15 mouse cellular contexts compared by ENCODE assay signal in genomic region chr8:125959363-125959771, GRCm38 (mm10). TPM values are rescaled to one million over a fixed set of nuclear protein-coding genes. Genes with fewer than 3 reads are reported as not detected.
DNase-seq lines count a peak whose midpoint lies in the region; TF ChIP-seq lines count a peak whose summit lies in the region.
"Had no signal": no experiment of that assay in that cellular context is flagged by ENCODE, and none has a peak within 500 bp of the region (broad histone marks: within the 10 kb centered on the region; RNA-seq: fewer than 3 reads in every experiment).

No protein-coding gene starts in this region.

- TF ChIP-seq CTCF in lung, adult 2 months (IDR thresholded peaks at IDR 0.05; ENCODE audit: insufficient read depth, low read length): no peak

- no peaks in the 10 kb centered on the region for H3K4me1 ChIP-seq in lung, adult 2 months (ENCODE audit: control insufficient read depth, insufficient read depth, low read length)

- no peak for TF ChIP-seq POLR2A in lung, adult 2 months (IDR thresholded peaks at IDR 0.05; ENCODE audit: borderline replicate concordance, extremely low read depth, low read depth, low read length)

- intact Hi-C loops in left cerebral cortex, postnatal 4 days (cut with DNase I): loop anchor here (5.0 to 10.0 kb wide), 4 partner anchors 123 to 515 kb away; partner anchors contain the start of genes Coa6 and Tarbp1

- DNase-seq in cerebellum, adult 11 months: peak; percentile 87
- peak; percentile 87 to 92 for DNase-seq in cerebellum, postnatal 10 days
- peak; percentile 79 to 86 for DNase-seq in layer of hippocampus, adult 8-10 months (ENCODE audit: low spot score in 2 of 2)
- peak; percentile 76 for DNase-seq in left cerebral cortex, postnatal 4 days
- DNase-seq in urinary bladder, adult 2 months (ENCODE audit: low spot score): no peak
- no peak for DNase-seq in lung, adult 2 months
- no peak for DNase-seq in thymus, postnatal 36 days
- DNase-seq: embryo, embryonic 11 days; lung, postnatal 14 days; thymus, postnatal 4 days had no signal

- 43% methylated on average over 4 of the region's 4 CpGs for WGBS in lung, adult 2 months

- no peak overlapping the region for H3K4me3 ChIP-seq in lung, adult 2 months (replicated peaks; ENCODE audit: extremely low read depth, low read depth, low read length)
- H3K4me3 ChIP-seq: forebrain, embryonic 12.5 days; heart, embryonic 15.5 days; limb, embryonic 12.5 days had no signal

RNA-seq across cellular contexts. Expression of gene Kcnk1, which starts 35.6 kb away (rescaled TPM):
- total RNA-seq in layer of hippocampus, adult 8-10 months (2022): 10 to 100 TPM; 54.2 to 62.9 (median 59.2) TPM
- total RNA-seq in left cerebral cortex, postnatal 4 days (2021): 10 to 100 TPM; 25.1 to 26.1 TPM
- 55.4 and 59.8 TPM in 2 replicates for polyA plus RNA-seq in urinary bladder, adult 2 months (2012; rRNA removed)
- polyA plus RNA-seq in lung, adult 2 months (2012; rRNA removed): 14.7 and 23.9 TPM in 2 replicates
- polyA plus RNA-seq: G1E; inflammation-experienced regulatory T-cells, adult 6 months had no signal

RNA-seq across cellular contexts. Expression of gene Map3k21, which starts 49.1 kb away (rescaled TPM):
- 1 to 10 TPM; 1.5 to 1.9 (median 1.7) TPM for total RNA-seq in layer of hippocampus, adult 8-10 months (2022)
- total RNA-seq in left cerebral cortex, postnatal 4 days (2021): 1 to 10 TPM; 3.6 to 3.8 TPM
- polyA plus RNA-seq in urinary bladder, adult 2 months (2012; rRNA removed): 0.40 and 0.44 TPM in 2 replicates
- 1.3 TPM in 2 replicates for polyA plus RNA-seq in lung, adult 2 months (2012; rRNA removed)
- polyA plus RNA-seq: G1E; inflammation-experienced regulatory T-cells, adult 6 months had no signal

Comparison
In these comparisons a context has a peak if more than half of its experiments do, and no peak if none do; other contexts are left out.
1. DNase-seq: peak in cerebellum, adult 11 months (single experiment), cerebellum, postnatal 10 days (2 of 2), layer of hippocampus, adult 8-10 months (2 of 2) and left cerebral cortex, postnatal 4 days (single experiment); none in urinary bladder, adult 2 months (single experiment), lung, adult 2 months (single experiment) and thymus, postnatal 36 days (0 of 2).